Mouse (Mus musculus) forebrain, embryonic 10.5 days (tissue): ENCODE measurements at regions not wholly inside any gene's neighbourhood (a gene's known extent, or its start where the extent isn't known, plus 50 kb on each side); places are given as distances from the start of the nearest gene placed in this dataset.
"Not testable (repeated sequence)": the region's sequence is repeated elsewhere in the genome, so short reads cannot be mapped to it uniquely, and the experiment has no call there.

ENCODE experiments used
- DNase-seq: peaks from one replicate; pipeline ENCODE4 v3.0.0-alpha.2; 2017; ENCODE audit warnings: low spot score; ENCODE audit errors: extremely low spot score
- H3K27ac ChIP-seq: fragments of 300-500 bp; sonication (generic); 2 replicates; pipeline ENCODE4 v1.5.1; 2016; ENCODE audit warnings: mild to moderate bottlenecking
- H3K27me3 ChIP-seq: fragments of 300-500 bp; sonication (generic); 2 replicates; pipeline ENCODE4 v1.6.1; 2016; ENCODE audit warnings: mild to moderate bottlenecking; ENCODE audit not compliant: poor library complexity, severe bottlenecking
- H3K36me3 ChIP-seq: fragments of 300-500 bp; sonication (generic); replicated peaks from 2 replicates; pipeline ENCODE4 v1.6.1; 2016; ENCODE audit warnings: mild to moderate bottlenecking, moderate library complexity
- H3K4me1 ChIP-seq: fragments of 300-500 bp; sonication (generic); 2 replicates; pipeline ENCODE4 v1.6.1; 2016
- H3K4me3 ChIP-seq: fragments of 300-500 bp; sonication (generic); 2 replicates; pipeline ENCODE4 v1.5.1; 2016; ENCODE audit warnings: mild to moderate bottlenecking, moderate library complexity
- H3K9me3 ChIP-seq: fragments of 300-500 bp; sonication (generic); 2 replicates; pipeline ENCODE4 v1.6.1; 2016; ENCODE audit warnings: mild to moderate bottlenecking, moderate library complexity
- WGBS: fragments of 180-500 bp; shearing (Covaris S2); methylation state at CpG from one replicate; pipeline ENCODE4 v1.1.7; 2016; 5-methylcytosine and 5-hydroxymethylcytosine counted together

DNA sequence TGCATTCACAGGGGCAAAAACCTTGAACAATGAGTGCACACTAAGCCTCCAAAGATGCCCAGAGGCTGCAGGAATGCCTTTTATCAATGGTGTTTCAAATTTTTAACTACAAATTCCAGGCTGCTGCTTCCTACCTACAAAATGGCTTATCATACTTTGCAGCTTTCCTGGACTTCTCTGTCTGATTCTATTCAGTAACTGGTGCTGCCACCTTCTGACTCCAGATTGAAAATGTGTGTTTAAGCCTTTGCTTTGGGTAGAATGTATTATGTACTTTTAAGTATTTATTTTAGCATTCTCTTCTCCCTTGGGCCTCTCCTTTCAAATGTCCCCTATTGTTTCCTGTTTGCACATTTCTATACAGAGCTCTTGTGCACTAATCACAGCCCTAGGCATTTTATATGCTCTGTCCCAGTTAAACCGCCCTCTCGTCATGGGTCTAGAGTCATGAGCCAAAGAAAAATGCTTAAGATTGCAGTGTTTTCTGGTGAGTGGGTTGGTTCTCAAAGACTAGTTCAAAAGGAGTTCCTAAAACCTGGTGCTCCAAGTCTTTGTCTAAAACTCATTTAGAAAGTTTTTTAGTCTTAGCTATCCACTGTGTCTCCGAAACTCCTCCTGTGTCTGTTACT is 472.3 kb upstream of the Dpp10 start:
- no peak overlapping the region for H3K27ac ChIP-seq
- no peak for DNase-seq
- H3K4me1 ChIP-seq = no peaks in the 10 kb centered on the region
- 70% methylated on average over 3 of the region's 3 CpGs for WGBS
- no peaks in the 10 kb centered on the region for H3K9me3 ChIP-seq
- no peak overlapping the region for H3K4me3 ChIP-seq
- H3K36me3 ChIP-seq = no peaks in the 10 kb centered on the region
- no peaks in the 10 kb centered on the region for H3K27me3 ChIP-seq

GRCm38 (mm10) chr1:124510492-124510891 is 465.1 kb upstream of the Dpp10 start:
- Histone ChIP-seq H3K4me1 (no peaks in the 10 kb centered on the region), H3K9me3 (no peaks in the 10 kb centered on the region), H3K27me3 (no peaks in the 10 kb centered on the region), H3K27ac (no peak overlapping the region), H3K36me3 (no peaks in the 10 kb centered on the region), H3K4me3 (no peak overlapping the region)
- no peak for DNase-seq
- 93% methylated on average over 7 of the region's 7 CpGs for WGBS

- H3K9me3 ChIP-seq = no peaks in the 10 kb centered on the region
- H3K27ac ChIP-seq = no peak overlapping the region
- H3K4me3 ChIP-seq = no peak overlapping the region
- DNase-seq = no peak
- H3K36me3 ChIP-seq = no peaks in the 10 kb centered on the region
- peaks cover 28% of the 10 kb centered on the region for H3K4me1 ChIP-seq
- H3K27me3 ChIP-seq = no peaks in the 10 kb centered on the region
Observed at GRCm38 (mm10) chr1:124488456-124488855, 443.1 kb upstream of the Dpp10 start.

DNA sequence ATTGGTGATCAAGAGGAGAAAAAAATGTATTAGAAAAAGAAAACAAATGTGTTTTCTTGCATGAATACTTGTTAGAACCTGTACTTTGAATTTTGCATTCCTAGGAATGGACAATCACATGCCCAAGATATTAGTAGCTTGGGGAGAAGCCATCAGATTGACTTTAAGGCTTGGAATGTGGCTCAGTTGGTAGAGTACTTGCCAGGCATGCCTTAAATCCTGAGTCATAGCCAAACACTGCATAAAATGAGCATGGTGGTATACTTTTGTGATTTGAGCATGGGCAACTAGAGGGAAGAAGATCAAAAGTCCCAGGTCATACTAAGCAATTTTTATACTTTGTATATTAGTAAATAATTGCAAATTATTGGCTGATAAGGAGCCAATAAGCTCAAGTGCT is 442.6 kb upstream of the Dpp10 start:
- DNase-seq = no peak
- no peaks in the 10 kb centered on the region for H3K9me3 ChIP-seq

DNA sequence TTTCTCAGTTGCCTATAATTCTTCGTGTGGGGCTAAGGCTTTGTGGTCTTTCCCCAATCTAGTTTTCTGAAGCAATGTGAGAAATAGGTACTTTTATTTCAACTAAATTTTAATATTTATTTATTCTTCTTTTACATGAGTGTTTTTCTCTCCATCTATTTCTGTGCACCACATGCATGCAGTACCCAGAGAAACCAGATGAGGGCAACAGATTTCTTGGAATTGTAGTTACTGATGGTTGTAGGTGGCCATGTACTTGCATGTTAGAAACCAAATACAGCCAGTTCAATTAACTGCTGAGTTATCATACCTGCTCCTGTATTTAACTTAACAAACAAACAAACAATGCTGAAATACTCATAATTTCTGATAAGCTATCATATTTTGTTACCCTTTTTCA is 404.8 kb upstream of the Dpp10 start:
- Histone ChIP-seq H3K4me3 (no peak overlapping the region), H3K27ac (no peak overlapping the region), H3K9me3 (no peaks in the 10 kb centered on the region), H3K36me3 (no peaks in the 10 kb centered on the region), H3K4me1 (no peaks in the 10 kb centered on the region), H3K27me3 (no peaks in the 10 kb centered on the region)
- 48% methylated on average over 1 of the region's 1 CpGs for WGBS
- peak; percentile 19 for DNase-seq

More for the DNA sequence above, 442.6 kb upstream of the Dpp10 start:
- no peaks in the 10 kb centered on the region for H3K27me3 ChIP-seq
- H3K4me3 ChIP-seq = no peak overlapping the region
- 0 out of 2 replicates have a peak overlapping the region, but pooled peaks have one; percentile 44 for H3K27ac ChIP-seq
- no peaks in the 10 kb centered on the region for H3K36me3 ChIP-seq
- H3K4me1 ChIP-seq = peaks cover 28% of the 10 kb centered on the region

- Histone ChIP-seq H3K27me3 (no peaks in the 10 kb centered on the region), H3K27ac (no peak overlapping the region), H3K9me3 (no peaks in the 10 kb centered on the region), H3K36me3 (no peaks in the 10 kb centered on the region), H3K4me1 (no peaks in the 10 kb centered on the region), H3K4me3 (no peak overlapping the region)
- DNase-seq = no peak
- 85% methylated on average over 1 of the region's 1 CpGs for WGBS
Observed at GRCm38 (mm10) chr1:124439526-124439925, 394.2 kb upstream of the Dpp10 start.

GRCm38 (mm10) chr1:124435850-124436249 is 390.5 kb upstream of the Dpp10 start:
- no peak for DNase-seq

GRCm38 (mm10) chr1:124429583-124429982 is 384.2 kb upstream of the Dpp10 start:
- Histone ChIP-seq H3K27ac (no peak overlapping the region), H3K27me3 (no peaks in the 10 kb centered on the region), H3K4me1 (no peaks in the 10 kb centered on the region), H3K9me3 (no peaks in the 10 kb centered on the region), H3K36me3 (no peaks in the 10 kb centered on the region), H3K4me3 (no peak overlapping the region)
- 92% methylated on average over 4 of the region's 4 CpGs for WGBS
- no peak for DNase-seq

More at GRCm38 (mm10) chr1:124435850-124436249, 390.5 kb upstream of the Dpp10 start:
- Histone ChIP-seq H3K4me3 (no peak overlapping the region), H3K36me3 (no peaks in the 10 kb centered on the region), H3K27me3 (no peaks in the 10 kb centered on the region), H3K4me1 (no peaks in the 10 kb centered on the region), H3K27ac (no peak overlapping the region), H3K9me3 (no peaks in the 10 kb centered on the region)

- Histone ChIP-seq H3K27me3 (no peaks in the 10 kb centered on the region), H3K4me1 (no peaks in the 10 kb centered on the region), H3K9me3 (no peaks in the 10 kb centered on the region), H3K36me3 (no peaks in the 10 kb centered on the region), H3K27ac (no peak overlapping the region), H3K4me3 (no peak overlapping the region)
- 78% methylated on average over 4 of the region's 4 CpGs for WGBS
- no peak for DNase-seq
Observed at GRCm38 (mm10) chr1:124416762-124417161, 371.4 kb upstream of the Dpp10 start.

- Histone ChIP-seq H3K4me3 (no peak overlapping the region), H3K4me1 (no peaks in the 10 kb centered on the region), H3K9me3 (no peaks in the 10 kb centered on the region), H3K36me3 (no peaks in the 10 kb centered on the region), H3K27ac (no peak overlapping the region), H3K27me3 (no peaks in the 10 kb centered on the region)
- 65% methylated on average over 2 of the region's 2 CpGs for WGBS
- no peak for DNase-seq
Observed at GRCm38 (mm10) chr1:124410236-124410635, 364.9 kb upstream of the Dpp10 start.

GRCm38 (mm10) chr1:124409781-124410180 is 364.4 kb upstream of the Dpp10 start:
- Histone ChIP-seq H3K9me3 (no peaks in the 10 kb centered on the region), H3K27me3 (no peaks in the 10 kb centered on the region), H3K36me3 (no peaks in the 10 kb centered on the region), H3K4me1 (no peaks in the 10 kb centered on the region), H3K4me3 (no peak overlapping the region), H3K27ac (no peak overlapping the region)
- no peak for DNase-seq
- WGBS = 71% methylated on average over 3 of the region's 3 CpGs

GRCm38 (mm10) chr1:124369604-124370003 is 324.2 kb upstream of the Dpp10 start:
- Histone ChIP-seq H3K36me3 (no peaks in the 10 kb centered on the region), H3K27me3 (no peaks in the 10 kb centered on the region), H3K4me3 (no peak overlapping the region), H3K9me3 (no peaks in the 10 kb centered on the region), H3K27ac (no peak overlapping the region), H3K4me1 (peaks cover 13% of the 10 kb centered on the region)
- no peak for DNase-seq
- WGBS = 27% methylated on average over 4 of the region's 4 CpGs

DNA sequence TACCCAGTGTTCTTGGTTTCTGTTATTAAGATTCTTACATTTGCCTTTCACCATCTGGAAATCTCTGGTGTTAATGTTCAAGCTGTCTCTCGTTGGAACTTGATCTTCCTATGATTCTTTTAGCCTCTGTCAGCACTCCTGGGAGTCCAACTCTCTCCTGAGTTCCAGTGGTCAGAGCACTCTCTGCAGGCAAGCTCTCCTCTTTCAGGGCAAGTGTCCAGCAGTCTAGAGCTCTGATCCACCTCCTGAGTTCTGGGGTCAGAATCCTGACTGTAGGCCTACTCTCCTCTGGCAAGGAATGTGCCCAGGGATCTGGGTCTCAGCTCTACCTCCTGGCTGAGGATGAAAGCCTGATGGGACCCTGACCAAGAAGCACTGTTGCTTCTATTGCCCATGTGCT is 303.1 kb upstream of the Dpp10 start:
- H3K36me3 ChIP-seq, H3K9me3 ChIP-seq, DNase-seq, H3K4me1 ChIP-seq, H3K27me3 ChIP-seq, H3K27ac ChIP-seq, H3K4me3 ChIP-seq: not testable (repeated sequence)
- 73% methylated on average over 1 of the region's 1 CpGs for WGBS

DNA sequence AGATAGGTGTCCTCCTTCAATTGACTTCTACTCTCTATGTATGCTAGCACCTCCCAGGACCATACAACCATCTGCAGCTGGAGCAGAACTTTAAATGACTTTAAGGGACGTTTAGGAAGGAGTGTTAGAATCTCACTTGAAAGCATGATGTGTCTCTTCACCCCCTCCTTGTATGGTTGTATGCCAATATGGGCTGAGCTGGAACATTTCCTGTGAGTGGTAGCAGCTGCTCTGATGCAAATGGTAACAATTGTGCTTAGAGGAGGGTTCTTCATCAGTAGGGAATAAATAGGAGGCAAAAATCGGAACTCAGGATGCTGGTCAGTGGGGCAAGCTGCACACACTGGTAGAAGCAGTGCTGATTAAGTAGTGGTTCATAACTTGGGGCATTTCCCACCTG is 294.1 kb upstream of the Dpp10 start:
- no peak overlapping the region for H3K4me3 ChIP-seq
- WGBS = 80% methylated on average over 2 of the region's 2 CpGs
- H3K4me1 ChIP-seq = no peaks in the 10 kb centered on the region
- H3K27me3 ChIP-seq = no peaks in the 10 kb centered on the region
- DNase-seq = no peak
- H3K9me3 ChIP-seq = no peaks in the 10 kb centered on the region
- H3K36me3 ChIP-seq = no peaks in the 10 kb centered on the region
- H3K27ac ChIP-seq = no peak overlapping the region
